Mouse (Mus musculus) intestine, postnatal 0 days (tissue): ENCODE results near the gene Cyp21a1. TPM values are rescaled to one million over a fixed set of nuclear protein-coding genes. Genes with fewer than 3 reads are reported as not detected.
"Not testable (repeated sequence)": the region's sequence is repeated elsewhere in the genome, so short reads cannot be mapped to it uniquely, and the experiment has no call there.

ENCODE experiments used
- ATAC-seq: fragments of 200-750 bp; cut with Nextera tagmentation; 2 replicates; pipeline ENCODE4 v1.8.0; 2017; ENCODE audit warnings: mild to moderate bottlenecking, moderate TSS enrichment, moderate library complexity
- H3K27ac ChIP-seq: fragments of 300-500 bp; sonication (generic); 2 replicates; pipeline ENCODE4 v1.5.1; 2014; ENCODE audit warnings: mild to moderate bottlenecking, low read depth, low read length, moderate library complexity
- H3K27me3 ChIP-seq: fragments of 300-500 bp; sonication (generic); replicated peaks from 2 replicates; pipeline ENCODE4 v1.6.1; 2014; ENCODE audit warnings: low read length, mixed read lengths; ENCODE audit not compliant: control insufficient read depth, insufficient read depth
- H3K36me3 ChIP-seq: fragments of 300-500 bp; sonication (generic); 2 replicates; pipeline ENCODE4 v1.6.1; 2014; ENCODE audit warnings: mild to moderate bottlenecking, moderate library complexity; ENCODE audit not compliant: control insufficient read depth, insufficient read depth
- H3K4me1 ChIP-seq: fragments of 300-500 bp; sonication (generic); replicated peaks from 2 replicates; pipeline ENCODE4 v1.6.1; 2014; ENCODE audit warnings: antibody characterized with exemption, low read length, mixed read lengths; ENCODE audit not compliant: control insufficient read depth, insufficient read depth
- H3K4me2 ChIP-seq: fragments of 300-500 bp; sonication (generic); replicated peaks from 2 replicates; pipeline ENCODE4 v1.6.1; 2014; ENCODE audit warnings: low read depth, mild to moderate bottlenecking, moderate library complexity
- H3K4me3 ChIP-seq: fragments of 300-500 bp; sonication (generic); 2 replicates; pipeline ENCODE4 v1.5.1; 2014; ENCODE audit warnings: low read depth, low read length
- H3K9ac ChIP-seq: fragments of 300-500 bp; sonication (generic); 2 replicates; pipeline ENCODE4 v1.6.1; 2014; ENCODE audit warnings: mild to moderate bottlenecking, low read depth, low read length
- H3K9me3 ChIP-seq: fragments of 300-500 bp; sonication (generic); 2 replicates; pipeline ENCODE4 v1.6.1; 2016; ENCODE audit warnings: mixed run types; ENCODE audit not compliant: control insufficient read depth
- CTCF ChIP-seq: sonication (generic); IDR thresholded peaks from 2 replicates; pipeline ENCODE4 v1.5.1; 2016; ENCODE audit warnings: low read depth, mild to moderate bottlenecking, control low read depth, antibody characterized with exemption, moderate library complexity
- WGBS: fragments of 180-500 bp; shearing (Covaris S2); extraction: QIAGEN DNeasy Blood & Tissue Kit; methylation state at CpG from one replicate; pipeline ENCODE4 v1.1.7; 2014; 5-methylcytosine and 5-hydroxymethylcytosine counted together
- polyA plus RNA-seq: library from polyadenylated mRNA; unstranded; fragments of >200 nt; fragmentation: Nextera tagmentation; extraction: Ambion mirVana; gene quantifications from 2 replicates; pipeline ENCODE4 v1.2.1, GENCODE M21; 2015

The Cyp21a1 gene
- polyA plus RNA-seq, 1 experiment from 2014 or later: 0.18 TPM

DNA sequence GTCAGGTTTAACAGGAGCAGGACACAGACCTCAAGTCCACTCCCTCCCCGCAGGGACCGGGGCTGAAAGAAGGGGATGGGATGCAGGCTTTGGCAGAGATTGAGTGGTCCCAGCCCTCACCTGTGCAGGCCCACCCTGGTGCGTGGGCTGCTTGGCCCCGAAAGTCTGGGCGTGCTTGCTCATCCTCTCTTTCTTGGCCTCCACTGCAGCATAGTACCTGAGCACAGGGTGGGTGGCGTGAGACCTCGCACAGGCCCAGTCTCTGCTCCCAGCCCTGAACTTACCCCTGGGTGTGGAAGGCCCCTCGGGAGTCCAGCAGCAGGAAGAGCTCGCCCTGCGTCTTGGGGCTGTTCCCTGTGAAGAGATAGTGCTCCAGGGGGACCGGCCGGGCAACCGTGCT, 40.5 kb upstream of the Cyp21a1 start:
- no peak for TF ChIP-seq CTCF
- no peak for ATAC-seq
- no peak overlapping the region for H3K27ac ChIP-seq
- 93% methylated on average over 13 of the region's 13 CpGs for WGBS
- no peaks in the 10 kb centered on the region for H3K9me3 ChIP-seq
- H3K4me2 ChIP-seq: no peak overlapping the region
- peaks cover 84% of the 10 kb centered on the region for H3K36me3 ChIP-seq
- H3K4me3 ChIP-seq: no peak overlapping the region
- peaks cover 5% of the 10 kb centered on the region; the same call in 1 of the 2 replicates for H3K4me1 ChIP-seq
- H3K9ac ChIP-seq: no peak overlapping the region
- H3K27me3 ChIP-seq: no peaks in the 10 kb centered on the region

DNA sequence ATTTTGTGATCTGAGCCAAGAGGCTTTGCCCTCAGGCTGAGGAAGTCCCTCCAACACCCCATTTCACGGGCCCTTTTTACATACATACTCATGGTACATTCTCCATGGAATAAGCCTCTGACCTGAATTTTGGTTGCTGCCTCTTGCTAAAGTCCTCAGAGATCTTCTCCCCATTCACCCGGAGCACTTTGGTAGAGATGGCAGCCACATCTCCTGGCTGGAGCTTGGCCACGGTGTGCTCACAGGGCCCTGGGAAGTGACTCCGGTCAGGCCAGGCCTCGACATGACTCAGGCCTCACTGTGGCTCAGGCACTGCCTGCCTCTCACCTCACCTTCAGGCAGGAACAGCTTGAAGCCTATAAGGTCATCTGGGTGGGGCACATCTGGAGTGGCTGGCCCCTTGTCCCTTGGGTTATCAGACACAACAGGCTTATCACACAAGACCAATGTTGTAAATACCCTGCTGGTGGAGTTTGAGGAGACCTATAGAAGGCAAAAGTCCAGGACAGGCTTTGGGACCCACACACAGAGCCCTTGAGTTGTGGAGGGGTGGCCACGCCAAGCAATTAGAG, 36.5 kb upstream of the Cyp21a1 start:
- WGBS: 69% methylated on average over 6 of the region's 6 CpGs
- peaks cover 67% of the 10 kb centered on the region for H3K36me3 ChIP-seq
- no peak overlapping the region for H3K4me2 ChIP-seq
- H3K4me1 ChIP-seq: peaks cover 7% of the 10 kb centered on the region
- no peaks in the 10 kb centered on the region for H3K9me3 ChIP-seq
- H3K9ac ChIP-seq: no peak overlapping the region
- no peak for TF ChIP-seq CTCF
- H3K27ac ChIP-seq: no peak overlapping the region
- no peak overlapping the region for H3K4me3 ChIP-seq
- peak; percentile 12; the same call in 1 of the 2 replicates for ATAC-seq
- no peaks in the 10 kb centered on the region for H3K27me3 ChIP-seq

DNA sequence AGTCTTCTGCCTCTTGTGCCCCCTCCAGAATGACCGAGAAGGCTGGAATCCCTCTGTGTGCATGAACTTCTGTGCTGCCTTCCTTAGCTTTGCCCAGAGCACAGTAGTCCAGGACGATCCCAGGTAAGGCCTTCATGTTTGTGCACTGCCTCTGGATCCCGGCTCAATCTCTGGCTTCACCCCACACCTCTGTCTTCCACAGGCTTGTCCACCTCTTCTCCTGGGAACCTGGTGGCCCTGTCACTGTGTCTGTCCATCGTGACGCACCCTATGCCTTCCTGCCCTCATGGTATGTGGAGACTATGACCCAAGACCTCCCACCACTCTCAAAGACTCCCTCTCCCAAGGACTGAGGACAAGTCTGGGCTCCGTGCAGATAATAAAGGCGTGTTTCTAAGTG, 34.4 kb upstream of the Cyp21a1 start:
- 84% methylated on average over 7 of the region's 7 CpGs for WGBS
- H3K9me3 ChIP-seq: no peaks in the 10 kb centered on the region
- peaks cover 51% of the 10 kb centered on the region for H3K36me3 ChIP-seq
- H3K4me3 ChIP-seq: no peak overlapping the region
- peaks cover 9% of the 10 kb centered on the region for H3K4me1 ChIP-seq
- TF ChIP-seq CTCF: no peak
- no peak overlapping the region for H3K27ac ChIP-seq
- no peak overlapping the region; the same call in 1 of the 2 replicates for H3K4me2 ChIP-seq
- no peaks in the 10 kb centered on the region for H3K27me3 ChIP-seq
- ATAC-seq: no peak
- no peak overlapping the region for H3K9ac ChIP-seq

DNA sequence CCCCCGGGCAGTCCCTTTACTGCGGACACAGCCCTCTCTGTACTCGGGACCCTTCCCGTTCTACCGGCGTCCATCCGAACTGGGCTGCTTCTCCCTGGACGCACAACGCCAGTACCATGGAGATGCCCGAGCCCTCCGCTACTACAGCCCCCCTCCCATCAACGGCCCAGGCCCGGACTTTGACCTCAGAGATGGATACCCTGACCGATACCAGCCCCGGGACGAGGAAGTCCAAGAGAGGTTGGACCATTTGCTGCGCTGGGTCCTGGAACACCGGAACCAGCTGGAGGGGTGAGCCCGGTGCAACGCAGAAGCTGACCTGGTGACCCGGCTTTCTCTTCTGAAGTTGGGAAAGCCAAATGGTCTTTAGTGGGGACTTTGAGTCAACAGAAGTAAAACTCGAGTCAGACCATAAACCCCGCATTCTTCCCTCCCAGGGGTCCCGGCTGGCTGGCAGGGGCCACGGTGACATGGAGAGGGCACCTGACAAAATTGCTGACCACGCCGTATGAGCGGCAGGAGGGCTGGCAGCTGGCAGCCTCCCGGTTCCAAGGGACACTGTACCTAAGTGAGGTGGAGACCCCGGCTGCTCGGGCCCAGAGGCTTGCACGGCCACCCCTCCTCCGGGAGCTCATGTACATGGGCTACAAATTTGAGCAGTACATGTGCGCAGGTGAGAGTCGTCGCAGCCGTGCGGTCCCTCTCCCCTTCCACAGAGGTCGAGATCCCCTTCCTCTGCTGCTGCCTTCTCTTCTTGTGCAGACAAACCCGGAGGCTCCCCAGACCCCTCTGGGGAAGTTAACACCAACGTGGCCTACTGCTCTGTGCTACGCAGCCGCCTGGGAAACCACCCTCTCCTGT, 33.3 kb upstream of the Cyp21a1 start:
- H3K9ac ChIP-seq: peak overlapping the region; percentile 68
- peak overlapping the region; percentile 82 for H3K4me3 ChIP-seq
- no peaks in the 10 kb centered on the region for H3K9me3 ChIP-seq
- peak; percentile 12; the same call in 1 of the 2 replicates for ATAC-seq
- H3K27me3 ChIP-seq: no peaks in the 10 kb centered on the region
- peaks cover 9% of the 10 kb centered on the region for H3K4me1 ChIP-seq
- WGBS: 26% methylated on average over 43 of the region's 43 CpGs
- peak overlapping the region; percentile 65 for H3K27ac ChIP-seq
- H3K36me3 ChIP-seq: peaks cover 48% of the 10 kb centered on the region
- peak overlapping the region; percentile 96 for H3K4me2 ChIP-seq
- TF ChIP-seq CTCF: no peak

DNA sequence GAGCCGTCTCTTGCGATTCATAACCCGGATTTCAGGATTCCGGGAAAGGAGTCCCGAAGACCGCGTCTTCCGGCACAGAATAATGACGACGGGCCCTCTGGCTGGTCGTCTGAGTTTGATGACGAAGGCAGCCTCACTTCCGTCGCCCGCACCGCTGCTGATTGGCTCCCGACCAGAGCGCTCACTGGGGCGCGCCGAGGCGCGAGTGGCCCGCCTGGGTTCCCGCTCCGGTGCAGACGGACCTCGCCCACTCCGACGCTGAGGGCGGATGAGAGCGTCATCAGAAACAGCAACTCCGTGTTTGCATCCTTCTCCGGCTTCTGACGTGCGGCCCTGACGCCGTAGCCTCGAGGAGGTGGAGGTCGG, 32.5 kb upstream of the Cyp21a1 start, which contains the start of the genes Stk19 and Dxo:
Stk19 (minus strand) TSS at position 90 of the 366 bp plus-strand sequence.
Dxo (plus strand) TSS at position 164 of the 366 bp plus-strand sequence.
- H3K4me2 ChIP-seq: peak within 1 kb of the TSS; percentile 96
- WGBS: under 1% methylated on average over 40 of the region's 40 CpGs
- no peak for TF ChIP-seq CTCF

DNA sequence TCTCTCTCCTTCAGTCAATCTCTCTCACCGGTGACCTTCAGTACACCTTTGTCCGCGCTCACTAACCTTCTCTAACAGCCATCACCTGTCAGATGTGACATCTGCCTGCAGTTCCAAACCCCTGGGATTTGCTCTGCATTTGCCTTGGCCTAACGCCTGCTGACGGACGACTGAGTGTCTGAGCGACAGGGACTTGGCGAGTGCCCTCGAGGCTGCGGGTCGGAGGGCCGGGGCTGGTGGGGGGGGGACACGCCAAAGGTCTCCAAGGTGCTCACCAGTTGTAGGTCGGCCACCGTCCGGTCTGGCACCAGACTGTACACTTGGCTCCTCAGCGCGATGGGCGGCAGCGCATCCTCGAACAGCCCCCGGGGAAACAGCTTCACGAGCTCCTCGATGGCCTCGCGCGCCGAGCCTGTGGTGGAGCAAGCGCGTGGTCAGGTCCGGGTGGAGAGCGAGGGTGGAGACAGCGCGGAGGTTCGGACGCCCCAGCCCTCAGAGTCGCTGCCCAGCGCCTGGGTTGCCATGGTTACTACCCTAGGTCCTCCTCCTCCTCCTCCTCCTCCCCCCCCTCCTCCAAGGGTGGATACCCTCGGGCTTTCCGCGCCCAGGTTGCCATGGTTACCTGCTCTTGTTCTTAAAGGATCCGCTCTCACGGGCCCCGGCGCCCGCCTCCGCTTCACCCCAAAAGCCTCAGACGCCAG, 31.9 kb upstream of the Cyp21a1 start:
- Histone ChIP-seq H3K4me2 (peak overlapping the region; percentile 96), H3K4me1 (peaks cover 9% of the 10 kb centered on the region), H3K9ac (peak overlapping the region; percentile 68), H3K9me3 (no peaks in the 10 kb centered on the region), H3K27me3 (no peaks in the 10 kb centered on the region), H3K4me3 (peak overlapping the region; percentile 82), H3K27ac (0 out of 2 replicates have a peak overlapping the region, but pooled peaks have one; percentile 65), H3K36me3 (peaks cover 39% of the 10 kb centered on the region)
- peak; percentile 66 for ATAC-seq
- no peak for TF ChIP-seq CTCF
- 3% methylated on average over 48 of the region's 48 CpGs for WGBS

More for the DNA sequence above, 32.5 kb upstream of the Cyp21a1 start, which contains the start of the genes Stk19 and Dxo:
- H3K36me3 ChIP-seq: peaks cover 43% of the 10 kb centered on the region
- H3K4me1 ChIP-seq: peaks cover 9% of the 10 kb centered on the region
- H3K27ac ChIP-seq: peak within 1 kb of the TSS; percentile 65
- no peaks in the 10 kb centered on the region for H3K9me3 ChIP-seq
- peak within 1 kb of the TSS; percentile 82 for H3K4me3 ChIP-seq
- peak within 1 kb of the TSS; percentile 68 for H3K9ac ChIP-seq
- H3K27me3 ChIP-seq: no peaks in the 10 kb centered on the region
- ATAC-seq: peak; percentile 94

DNA sequence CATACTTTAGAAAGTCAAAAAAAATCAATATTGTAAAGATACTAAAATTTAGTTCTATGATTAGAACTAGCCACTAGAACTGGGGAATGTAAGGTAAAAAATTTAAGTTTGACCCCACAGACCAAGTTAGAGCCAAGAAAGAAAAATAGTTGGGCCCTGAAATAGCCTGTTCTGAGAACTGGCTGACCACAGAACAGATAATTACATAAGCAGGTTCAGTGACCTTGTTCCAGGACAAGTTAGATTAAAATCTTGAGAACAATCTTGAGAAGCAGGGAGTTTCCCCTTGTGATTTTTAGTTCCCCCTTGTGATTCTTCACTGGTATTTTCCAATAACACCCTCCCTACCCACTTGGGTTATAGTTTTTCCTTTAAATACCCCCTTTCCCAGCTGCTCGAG, 26.4 kb upstream of the Cyp21a1 start:
- H3K27ac ChIP-seq, H3K4me3 ChIP-seq, ATAC-seq, H3K27me3 ChIP-seq, H3K4me2 ChIP-seq, H3K9me3 ChIP-seq, H3K4me1 ChIP-seq, H3K9ac ChIP-seq: not testable (repeated sequence)
- WGBS: 100% methylated on average over 1 of the region's 1 CpGs
- H3K36me3 ChIP-seq: peaks cover 59% of the 10 kb centered on the region
